Mouse (Mus musculus) heart, postnatal 0 days (tissue): ENCODE data around the gene Ugt1a10. TPM values are rescaled to one million over a fixed set of nuclear protein-coding genes. Genes with fewer than 3 reads are reported as not detected.

Experiments
- ATAC-seq: fragments of 200-750 bp; cut with Nextera tagmentation; 2 replicates; pipeline ENCODE4 v1.8.0; 2017; ENCODE audit warnings: low read depth, moderate number of reproducible peaks, moderate library complexity; ENCODE audit not compliant: insufficient read depth
- DNase-seq: peaks from one replicate; pipeline ENCODE4 v3.0.0-alpha.2; 2016; ENCODE audit warnings: low spot score
- H3K27ac ChIP-seq: fragments of 300-500 bp; sonication (generic); 2 replicates; pipeline ENCODE4 v1.5.1; 2014; ENCODE audit warnings: low read depth, mild to moderate bottlenecking
- H3K27me3 ChIP-seq: fragments of 300-500 bp; sonication (generic); 2 replicates; pipeline ENCODE4 v1.6.1; 2014; ENCODE audit warnings: low read length, mixed read lengths; ENCODE audit not compliant: control insufficient read depth, insufficient read depth
- H3K36me3 ChIP-seq: fragments of 300-500 bp; sonication (generic); replicated peaks from 2 replicates; pipeline ENCODE4 v1.6.1; 2014; ENCODE audit warnings: low read length, mixed read lengths; ENCODE audit not compliant: control insufficient read depth, insufficient read depth
- H3K4me1 ChIP-seq: fragments of 300-500 bp; sonication (generic); 2 replicates; pipeline ENCODE4 v1.6.1; 2014; ENCODE audit warnings: antibody characterized with exemption; ENCODE audit not compliant: control insufficient read depth, insufficient read depth
- H3K4me2 ChIP-seq: fragments of 300-500 bp; sonication (generic); 2 replicates; pipeline ENCODE4 v1.6.1; 2014; ENCODE audit warnings: low read depth, mild to moderate bottlenecking, low read length, moderate library complexity
- H3K4me3 ChIP-seq: fragments of 300-500 bp; sonication (generic); 2 replicates; pipeline ENCODE4 v1.5.1; 2014; ENCODE audit warnings: low read depth, low read length
- H3K9ac ChIP-seq: fragments of 300-500 bp; sonication (generic); replicated peaks from 2 replicates; pipeline ENCODE4 v1.6.1; 2014; ENCODE audit warnings: low read depth, low read length, mixed read lengths
- H3K9me3 ChIP-seq: fragments of 300-500 bp; sonication (generic); replicated peaks from 2 replicates; pipeline ENCODE4 v1.6.1; 2016; ENCODE audit warnings: low read length; ENCODE audit not compliant: control insufficient read depth
- CTCF ChIP-seq: IDR thresholded peaks from 2 replicates; pipeline ENCODE4 v1.5.1; 2016; ENCODE audit warnings: antibody characterized with exemption, control low read depth, low read depth
- EP300 ChIP-seq: IDR thresholded peaks from 2 replicates; pipeline ENCODE4 v1.6.1; 2016; ENCODE audit warnings: antibody characterized with exemption, low read depth
- WGBS: fragments of 180-500 bp; shearing (Covaris S2); extraction: QIAGEN DNeasy Blood & Tissue Kit; methylation state at CpG from one replicate; pipeline ENCODE4 v1.1.7; 2014; 5-methylcytosine and 5-hydroxymethylcytosine counted together
- polyA plus RNA-seq: library from polyadenylated mRNA; unstranded; fragments of >200 nt; fragmentation: Nextera tagmentation; extraction: Ambion mirVana; gene quantifications from 2 replicates; pipeline ENCODE4 v1.2.1, GENCODE M21; 2015
- total RNA-seq: library from RNA; depleted of rRNA; stranded (reverse); fragments of >200 nt; gene quantifications from 2 replicates; pipeline ENCODE4 v1.2.3, GENCODE M21; 2014; ENCODE audit warnings: low replicate concordance

Gene Ugt1a10
- total and polyA plus RNA-seq, 2 experiments from 2014 or later, result not detected

DNA sequence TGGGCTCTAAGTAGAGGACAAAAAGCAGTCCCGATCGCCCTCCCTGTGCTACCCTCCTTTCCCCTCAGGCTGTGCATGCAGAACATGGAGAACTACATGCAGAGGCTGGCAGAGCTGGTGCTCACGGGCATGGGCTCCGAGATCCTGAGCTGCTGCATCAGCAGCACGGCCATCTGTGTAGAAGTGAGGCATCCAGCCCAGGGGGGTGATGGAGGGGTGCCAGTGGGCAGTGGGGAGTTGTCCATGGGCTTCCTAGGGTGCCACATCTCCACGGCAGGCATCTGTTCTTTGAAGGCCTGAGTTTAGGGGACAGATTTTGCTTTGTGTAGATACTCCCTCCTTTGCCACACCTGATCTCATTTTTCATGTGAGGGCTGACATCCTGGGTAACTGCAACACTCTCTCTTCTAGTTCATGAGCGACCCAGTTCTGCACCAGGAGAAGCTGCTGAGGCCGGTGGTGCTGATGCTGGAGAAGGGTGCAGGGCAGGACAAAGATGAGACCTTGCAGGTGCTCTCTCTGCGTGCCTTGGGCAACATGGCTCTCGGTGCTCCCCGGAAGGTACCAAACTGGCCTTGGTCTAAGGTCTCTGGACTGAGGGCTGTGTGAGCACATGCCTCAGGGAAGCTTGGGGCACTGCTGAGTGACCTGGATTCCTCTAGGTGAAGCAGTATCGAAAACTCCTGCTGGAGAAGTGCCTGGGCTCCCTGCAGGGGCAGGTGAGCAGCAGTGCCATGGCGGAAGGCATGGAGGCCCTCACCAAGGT lies 201.0 kb downstream of the Ugt1a10 start:
- H3K9me3 ChIP-seq, result peaks cover 19% of the 10 kb centered on the region

GRCm38 (mm10) chr1:88256886-88257663 lies 201.9 kb downstream of the Ugt1a10 start:
- Histone ChIP-seq H3K4me2 (no peak overlapping the region), H3K27me3 (no peaks in the 10 kb centered on the region), H3K9me3 (peaks cover 16% of the 10 kb centered on the region), H3K27ac (no peak overlapping the region), H3K4me3 (no peak overlapping the region), H3K4me1 (peaks cover 11% of the 10 kb centered on the region), H3K36me3 (peaks cover 26% of the 10 kb centered on the region), H3K9ac (no peak overlapping the region)
- ATAC-seq, result no peak
- WGBS, result 72% methylated on average over 10 of the region's 10 CpGs
- TF ChIP-seq CTCF (no peak), EP300 (no peak)
- no peak for DNase-seq

More for the DNA sequence above, 201.0 kb downstream of the Ugt1a10 start:
- DNase-seq (no peak), ATAC-seq (no peak)
- Histone ChIP-seq H3K36me3 (peaks cover 17% of the 10 kb centered on the region), H3K9ac (no peak overlapping the region), H3K4me3 (no peak overlapping the region), H3K27me3 (no peaks in the 10 kb centered on the region), H3K4me2 (no peak overlapping the region), H3K4me1 (peaks cover 11% of the 10 kb centered on the region), H3K27ac (no peak overlapping the region)
- 68% methylated on average over 13 of the region's 13 CpGs for WGBS
- no peak; the same call in none of the 2 replicates for TF ChIP-seq CTCF
- TF ChIP-seq EP300, result no peak

GRCm38 (mm10) chr1:88257681-88258080 lies 202.5 kb downstream of the Ugt1a10 start:
- no peak for ATAC-seq
- peaks cover 11% of the 10 kb centered on the region for H3K9me3 ChIP-seq
- TF ChIP-seq CTCF, result no peak
- no peak for TF ChIP-seq EP300
- no peaks in the 10 kb centered on the region for H3K27me3 ChIP-seq
- H3K4me2 ChIP-seq, result no peak overlapping the region
- WGBS, result 73% methylated on average over 6 of the region's 6 CpGs
- peaks cover 16% of the 10 kb centered on the region for H3K4me1 ChIP-seq
- no peak overlapping the region for H3K4me3 ChIP-seq
- peaks cover 32% of the 10 kb centered on the region for H3K36me3 ChIP-seq
- no peak for DNase-seq
- H3K9ac ChIP-seq, result no peak overlapping the region
- no peak overlapping the region for H3K27ac ChIP-seq

DNA sequence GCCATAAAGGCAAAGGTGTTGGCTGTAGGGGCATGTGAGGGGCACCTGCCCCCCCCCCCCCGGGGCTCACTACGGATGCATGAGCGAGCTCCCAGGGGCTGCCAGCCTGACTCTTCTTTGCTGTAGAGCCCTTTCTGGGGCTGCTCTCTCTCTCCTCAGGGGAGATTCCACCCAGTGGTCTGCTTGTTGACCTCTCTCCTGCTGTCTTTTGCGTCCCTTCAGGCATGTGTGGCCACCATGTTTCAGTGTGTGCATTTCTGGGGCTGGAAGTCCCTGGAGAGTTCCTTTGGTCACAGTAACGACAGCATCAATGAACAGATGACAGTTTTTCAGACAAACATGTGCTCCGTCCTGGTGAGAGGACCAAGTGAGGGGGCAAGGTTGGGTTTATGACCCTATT lies 203.2 kb downstream of the Ugt1a10 start:
- Histone ChIP-seq H3K27me3 (no peaks in the 10 kb centered on the region), H3K36me3 (peaks cover 39% of the 10 kb centered on the region), H3K4me1 (peaks cover 16% of the 10 kb centered on the region), H3K9me3 (0 out of 2 replicates have a peak, but pooled peaks cover 8% of the 10 kb centered on the region), H3K9ac (no peak overlapping the region), H3K4me3 (no peak overlapping the region), H3K27ac (no peak overlapping the region), H3K4me2 (no peak overlapping the region)
- ATAC-seq (no peak), DNase-seq (no peak)
- WGBS, result 65% methylated on average over 6 of the region's 6 CpGs
- TF ChIP-seq CTCF (no peak), EP300 (no peak)

DNA sequence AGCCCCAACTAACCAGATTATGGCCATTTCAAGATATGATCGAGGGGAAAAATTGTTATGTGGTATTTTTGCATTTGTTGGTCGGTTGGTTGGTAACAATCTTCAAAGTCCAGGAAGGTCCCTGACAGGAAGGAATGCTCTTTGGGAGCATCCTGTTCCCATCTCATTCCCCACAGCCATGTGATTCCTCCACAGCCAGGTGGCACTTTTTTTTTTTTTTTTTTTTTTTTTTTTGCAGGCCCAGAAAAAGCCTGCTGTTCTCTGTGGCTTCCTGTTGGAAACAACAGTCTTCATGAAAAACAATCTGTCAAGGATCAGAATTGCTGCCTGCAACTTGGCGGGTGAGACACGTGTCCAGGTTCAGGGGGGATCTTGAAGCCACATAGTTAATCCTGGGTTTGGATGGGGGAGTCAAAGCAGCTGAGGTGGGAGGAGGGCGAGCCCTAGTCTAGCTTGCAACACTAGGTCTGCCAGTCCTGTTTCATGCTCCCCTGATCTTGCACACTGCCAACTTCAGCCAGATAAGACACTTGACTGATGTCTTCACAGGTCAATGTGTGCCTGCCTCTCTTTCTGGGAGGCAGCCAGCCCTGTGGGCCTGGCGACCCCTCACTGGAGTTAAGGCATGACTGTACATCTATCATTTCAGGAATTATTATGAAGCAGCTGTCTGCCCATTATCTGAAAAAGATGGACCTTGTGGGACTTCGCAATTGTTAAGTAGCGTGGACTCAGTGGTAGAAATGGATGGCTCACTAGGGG lies 203.9 kb downstream of the Ugt1a10 start:
- peak; percentile 3; the same call in 1 of the 2 replicates for TF ChIP-seq CTCF
- TF ChIP-seq EP300, result no peak
- Histone ChIP-seq H3K4me3 (no peak overlapping the region), H3K27me3 (no peaks in the 10 kb centered on the region), H3K9ac (no peak overlapping the region; the same call in 1 of the 2 replicates), H3K4me2 (no peak overlapping the region), H3K4me1 (peaks cover 16% of the 10 kb centered on the region), H3K9me3 (0 out of 2 replicates have a peak, but pooled peaks cover 8% of the 10 kb centered on the region), H3K27ac (no peak overlapping the region), H3K36me3 (peaks cover 46% of the 10 kb centered on the region)
- DNase-seq (peak; percentile 65), ATAC-seq (no peak)
- 55% methylated on average over 8 of the region's 8 CpGs for WGBS
